Mouse (Mus musculus) cerebellum, postnatal 36 days (tissue): ENCODE results near the gene Chga.

Experiments used
- DNase-seq, 2 experiments: peaks; one replicate each; pipeline ENCODE4 v3.0.0; 2021 to 2022; ENCODE audit warnings: mixed read lengths in 2 of 2

Gene Chga

DNA sequence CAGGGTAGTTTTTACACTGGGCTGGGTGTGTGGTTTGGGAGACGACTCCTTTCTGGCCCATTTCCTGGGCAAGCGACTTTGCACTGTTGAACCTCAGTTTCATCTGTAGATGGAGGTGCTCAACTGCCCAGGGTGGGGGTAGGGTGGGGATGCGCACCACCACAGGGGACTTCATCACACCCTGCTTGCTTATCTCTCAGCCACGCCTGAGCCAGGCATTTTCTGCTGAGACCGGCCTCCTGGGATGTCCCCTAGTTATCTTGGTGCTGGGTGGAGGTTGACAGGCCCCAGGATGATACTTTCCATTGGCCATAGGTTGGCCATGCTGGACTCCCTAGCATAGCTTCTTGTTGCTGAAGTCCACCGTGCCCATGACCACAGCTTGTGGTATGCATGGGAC lies 10.3 kb downstream of the Chga start:
- DNase-seq, result no peak

DNA sequence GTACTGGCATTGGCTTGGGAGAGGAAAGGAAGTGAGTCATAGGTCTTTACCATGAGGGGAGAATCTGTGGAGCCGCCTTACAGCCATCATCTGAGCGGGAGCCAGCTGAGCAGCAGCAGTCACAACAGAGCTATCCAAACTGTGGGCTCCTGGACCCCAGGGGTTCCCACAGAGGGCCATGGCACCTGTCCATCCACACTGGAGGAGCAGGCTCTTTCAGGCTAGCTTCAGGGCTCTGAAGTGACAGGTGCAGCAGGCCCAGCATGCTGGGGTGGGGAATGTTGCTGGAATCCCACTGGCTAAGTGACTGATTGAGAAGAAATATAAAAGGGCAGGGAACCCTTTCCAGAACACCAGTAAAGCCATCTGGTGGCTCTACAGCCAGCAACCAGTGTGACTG lies 12.2 kb downstream of the Chga start:
- DNase-seq, result no peak

DNA sequence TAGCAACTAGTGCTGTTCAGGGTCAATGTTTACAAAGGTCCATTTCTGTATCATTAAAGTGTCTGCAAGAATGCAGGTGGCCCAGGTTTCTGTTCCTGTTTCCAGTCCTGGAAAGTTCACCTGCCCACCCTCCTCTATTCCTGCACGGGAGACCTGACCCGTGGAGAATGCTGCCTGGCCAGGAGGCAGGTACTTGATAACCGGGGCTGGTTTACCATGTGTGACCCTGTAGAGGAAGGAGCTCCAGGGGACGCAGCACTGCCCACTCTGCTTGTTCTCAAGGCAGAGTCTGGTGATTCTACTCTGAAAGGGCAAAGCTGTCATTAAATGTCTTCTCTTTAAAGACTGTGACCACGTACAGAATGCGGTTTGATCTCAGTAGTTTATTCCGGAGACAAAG lies 13.4 kb downstream of the Chga start:
- DNase-seq, result no peak

DNA sequence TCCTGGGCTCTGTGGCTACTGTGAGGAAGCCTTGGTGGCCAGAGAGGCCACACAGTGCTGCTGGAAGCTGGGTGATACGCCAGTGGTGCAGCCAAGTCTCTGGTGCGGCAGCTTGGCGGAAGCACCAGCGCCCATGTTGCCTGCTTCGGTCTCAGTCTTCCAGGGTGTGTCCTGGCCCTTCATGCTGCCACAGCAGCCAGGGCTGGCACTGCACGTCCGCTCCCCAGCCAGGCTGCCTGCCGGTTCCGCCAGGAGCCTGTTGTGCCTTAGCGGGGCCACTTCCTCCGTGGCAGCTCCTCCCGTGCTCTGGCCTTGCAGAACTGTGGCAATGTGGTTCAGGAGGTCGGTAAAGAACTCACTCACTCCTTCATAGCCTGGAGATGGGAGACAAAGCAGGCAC lies 15.3 kb downstream of the Chga start:
- DNase-seq, result peak; percentile 57

DNA sequence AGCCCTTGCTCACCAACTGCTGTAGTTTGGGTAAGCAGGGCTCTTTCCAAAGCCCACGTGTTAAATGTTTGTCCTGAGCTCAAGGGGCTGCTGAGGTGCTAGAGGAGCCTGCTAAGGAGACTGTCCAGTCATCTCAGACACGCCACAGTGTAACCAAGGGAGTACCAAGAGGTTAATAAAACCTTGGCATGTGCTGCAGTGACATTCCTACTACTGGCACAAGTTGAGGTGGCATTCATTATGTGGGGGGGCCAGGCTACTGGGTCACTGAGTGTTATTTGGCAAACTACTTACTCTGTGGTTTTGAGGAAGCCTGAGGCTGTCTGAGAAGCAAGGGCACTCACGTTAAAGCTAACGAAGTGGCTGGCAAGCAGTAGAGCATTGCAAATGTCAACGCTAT lies 16.0 kb downstream of the Chga start:
- DNase-seq, result no peak

DNA sequence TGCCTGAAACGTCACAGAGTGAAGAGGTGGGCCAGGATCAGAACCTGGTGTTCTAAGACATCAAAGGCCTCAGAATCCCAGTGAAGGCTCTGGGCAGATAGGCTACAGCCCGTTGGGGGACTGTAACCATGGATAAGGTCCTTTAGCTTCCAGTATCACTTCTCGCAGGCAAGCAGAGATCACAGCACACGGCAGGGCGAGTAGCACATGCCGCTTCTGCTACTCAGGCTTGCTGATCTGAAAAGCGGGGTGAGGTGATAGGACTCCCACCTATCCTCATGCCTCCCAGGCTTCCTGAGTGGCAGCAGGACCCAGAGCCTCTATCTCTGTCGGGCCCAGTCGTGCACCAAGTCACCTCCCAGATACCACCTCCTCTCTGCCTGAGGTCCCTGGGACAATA lies 16.9 kb downstream of the Chga start:
- DNase-seq, result no peak

DNA sequence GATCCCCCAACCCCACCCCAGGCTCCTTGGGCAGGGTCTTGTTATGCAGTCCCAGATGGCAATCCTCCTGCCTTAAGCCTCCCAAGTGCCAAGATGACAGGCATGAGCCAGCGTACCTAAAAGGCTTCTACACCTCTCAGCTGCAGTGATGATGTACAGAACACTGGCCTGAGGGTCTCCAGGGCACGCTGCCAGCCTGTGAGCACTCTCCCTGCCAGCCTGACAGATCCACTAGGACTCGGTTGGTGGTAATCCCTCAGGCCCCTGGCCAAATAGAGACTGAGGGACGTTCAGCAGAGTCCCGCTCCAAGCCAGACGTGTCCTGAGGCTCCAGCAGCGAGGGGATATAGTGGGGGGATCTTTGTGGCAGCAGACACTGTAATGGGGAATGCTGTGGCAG lies 18.3 kb downstream of the Chga start:
- DNase-seq, result no peak

DNA sequence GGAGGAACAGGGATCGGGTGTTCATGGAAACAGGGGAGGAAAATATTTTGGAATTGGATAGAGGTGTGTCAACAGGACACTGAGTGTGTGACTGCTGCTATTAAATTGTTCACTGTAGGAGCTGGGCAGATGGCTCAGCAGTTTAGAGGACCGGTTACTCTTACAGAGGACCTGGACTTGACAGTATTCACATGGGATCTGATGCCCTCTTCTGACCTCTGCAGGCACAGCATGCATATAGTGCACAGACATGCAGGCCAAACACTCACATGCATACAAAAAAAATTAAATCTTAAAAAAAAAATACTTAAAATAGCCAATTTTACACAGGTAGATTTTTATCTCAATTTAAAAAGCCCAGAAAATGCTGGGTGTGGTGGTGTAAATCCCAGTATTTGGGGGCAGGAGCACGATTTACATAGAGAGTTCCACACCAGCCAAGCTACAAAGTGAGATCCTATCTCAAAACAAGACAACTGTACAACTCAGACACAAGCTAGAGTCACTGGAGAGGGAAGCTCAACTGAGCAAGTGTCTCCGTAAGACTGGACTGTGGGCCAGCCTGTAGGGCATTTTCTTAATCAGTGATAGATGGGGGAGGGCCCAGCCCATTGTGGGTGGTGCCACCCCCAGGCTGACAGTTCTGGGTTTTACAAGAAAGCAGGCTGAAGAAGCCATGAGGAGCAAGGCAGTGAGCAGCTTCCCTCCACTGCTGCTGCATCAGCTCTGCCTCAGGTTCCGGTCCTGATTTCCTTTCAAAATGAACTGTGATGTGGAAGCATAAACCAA lies 21.0 kb downstream of the Chga start:
- no peak for DNase-seq

DNA sequence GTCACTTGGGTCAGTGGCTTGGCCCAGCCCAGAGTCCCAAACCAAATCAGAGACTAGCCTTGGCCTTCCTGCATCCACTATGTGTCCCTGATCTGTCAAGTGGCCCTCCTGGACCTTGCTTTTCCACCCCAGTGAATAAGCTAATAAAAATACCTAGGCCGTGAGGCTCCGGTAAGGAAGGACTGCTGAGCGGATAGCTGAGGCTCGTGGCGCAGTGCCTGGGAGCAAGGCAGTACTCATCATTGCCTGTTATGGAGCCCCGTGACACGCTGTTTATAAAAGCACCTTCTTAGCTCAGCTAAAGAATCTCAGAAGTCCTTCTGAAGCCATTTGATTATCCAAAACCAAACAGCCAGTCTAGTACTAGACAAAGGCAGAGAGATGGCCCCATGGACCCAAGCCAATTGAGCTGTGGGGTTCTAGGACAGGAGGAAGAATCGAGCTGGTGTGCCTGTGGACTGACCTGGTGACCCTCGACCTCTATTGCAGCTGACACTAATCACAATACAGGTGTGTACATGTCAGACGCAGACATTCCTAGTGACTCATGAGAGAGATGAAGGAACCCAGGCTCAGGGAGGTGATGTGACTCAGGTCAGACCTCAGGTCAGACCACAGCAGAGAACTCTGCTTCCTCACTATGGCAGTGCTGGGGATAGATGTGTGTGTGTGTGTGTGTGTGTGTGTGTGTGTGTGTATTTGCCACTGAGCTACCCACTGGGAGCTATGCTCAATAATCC lies 22.1 kb downstream of the Chga start:
- DNase-seq, result no peak

DNA sequence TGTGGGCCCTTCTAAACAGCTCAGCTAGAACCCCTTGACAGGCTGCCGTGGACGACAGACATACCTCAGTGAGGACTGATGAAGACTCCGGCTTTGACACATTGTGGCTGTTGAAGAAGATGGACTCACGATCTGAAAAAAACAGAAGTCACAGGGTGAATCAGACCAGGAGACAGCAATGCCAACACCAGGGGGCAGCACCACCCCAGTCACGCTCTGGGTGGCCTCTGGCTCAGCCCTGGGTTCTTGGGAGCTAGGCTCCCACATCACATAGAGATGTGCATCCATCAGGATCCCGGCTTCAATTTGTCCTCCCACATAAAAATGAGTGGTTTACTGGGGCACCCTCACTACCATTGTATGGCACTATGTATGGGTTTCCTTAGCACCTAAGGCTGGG lies 24.3 kb downstream of the Chga start:
- peak; percentile 89 to 91 for DNase-seq

DNA sequence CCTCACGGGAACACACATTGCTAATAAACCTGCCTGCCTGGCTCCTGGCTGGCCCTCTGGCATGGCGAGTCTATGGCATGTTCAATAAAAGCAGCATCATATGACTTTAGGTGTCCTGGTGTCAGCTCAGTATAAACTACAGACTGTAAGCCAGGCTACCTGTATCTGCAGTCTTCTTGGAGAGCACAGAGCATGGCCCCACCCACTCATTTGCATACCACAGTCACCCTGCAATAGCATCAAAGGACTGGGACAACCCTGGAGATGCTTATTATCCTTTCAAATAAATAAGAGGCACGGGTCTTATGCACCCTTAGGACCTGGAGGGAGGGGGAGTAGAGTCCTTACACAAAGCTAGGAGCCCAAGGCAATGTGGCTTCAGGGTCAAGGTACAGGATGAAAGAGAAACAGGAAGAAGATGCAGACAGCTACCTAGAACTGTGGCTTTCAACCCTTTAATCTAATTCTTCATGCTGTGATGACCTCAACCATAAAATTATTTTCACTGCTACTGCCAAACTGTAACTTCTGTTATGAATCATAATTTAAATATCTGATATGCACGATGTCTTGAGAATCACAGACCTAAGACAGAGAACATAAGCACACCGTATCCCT lies 26.9 kb downstream of the Chga start:
- no peak for DNase-seq

DNA sequence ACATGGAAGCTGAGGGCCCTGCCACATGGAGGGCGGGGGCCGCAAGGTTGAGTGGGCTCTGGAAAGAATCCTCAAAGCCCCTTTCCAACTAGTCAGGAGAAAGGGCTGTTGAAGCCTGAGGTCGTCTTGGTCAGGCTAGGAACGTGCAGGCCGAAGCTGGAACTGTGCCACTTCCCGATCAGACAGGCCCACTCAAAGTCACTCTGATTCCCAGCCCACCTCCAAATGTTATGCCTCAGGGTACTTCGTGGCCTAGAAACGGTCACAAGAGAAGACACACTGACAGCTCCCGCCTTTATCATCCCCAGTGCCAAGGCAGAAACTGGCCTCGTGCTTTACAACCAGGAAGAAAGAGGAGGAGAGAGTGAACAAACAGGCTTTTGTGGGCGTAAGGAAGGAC lies 27.7 kb downstream of the Chga start:
- no peak for DNase-seq

DNA sequence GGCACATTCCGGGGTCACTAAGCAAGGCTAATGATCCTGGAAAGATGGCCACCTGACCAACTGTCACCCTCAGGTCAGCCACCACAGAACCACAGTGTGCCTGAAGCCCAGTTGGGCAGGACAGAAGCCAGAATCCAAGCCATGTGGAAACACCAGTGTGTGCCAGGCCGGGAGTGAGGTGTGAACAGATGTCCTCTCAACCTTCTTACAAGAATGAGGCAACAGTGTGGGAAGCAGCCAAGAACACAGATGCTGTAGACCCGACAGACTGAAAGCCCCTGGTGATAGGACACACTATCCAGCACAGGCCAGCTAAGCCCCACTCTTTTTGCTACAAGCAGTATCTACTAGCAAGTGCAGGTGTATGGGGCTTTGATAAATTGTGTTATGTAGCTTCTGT lies 30.6 kb downstream of the Chga start:
- DNase-seq, result peak; percentile 49 to 50

DNA sequence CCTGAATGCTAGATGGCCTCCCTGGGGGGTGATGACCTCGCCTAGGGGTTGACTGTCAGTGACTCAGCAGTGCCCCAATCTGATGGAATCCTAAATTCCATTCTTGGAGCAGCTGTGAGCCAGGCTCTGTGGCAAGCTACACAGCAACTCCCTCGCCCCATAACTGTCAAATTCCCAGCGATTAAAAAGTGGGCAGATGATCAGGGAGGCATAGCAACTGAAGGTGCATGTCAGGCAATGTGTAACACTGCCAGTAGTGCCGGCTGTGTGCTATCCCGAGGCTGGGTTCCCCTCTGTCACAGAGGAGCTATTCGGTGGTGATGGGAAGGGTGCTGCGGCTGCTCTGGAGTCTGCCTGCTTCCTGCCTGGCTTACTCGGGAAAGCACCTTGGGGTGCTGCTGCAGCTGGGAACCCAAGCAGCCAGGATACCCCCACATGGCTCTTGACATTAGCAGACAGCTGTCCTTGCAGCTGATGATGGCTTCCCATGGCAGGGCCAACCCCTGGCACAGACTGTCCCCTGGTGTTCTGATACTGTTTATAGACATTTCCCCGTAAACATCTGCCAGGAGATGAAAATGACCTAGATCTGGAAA lies 31.6 kb downstream of the Chga start:
- no peak for DNase-seq

DNA sequence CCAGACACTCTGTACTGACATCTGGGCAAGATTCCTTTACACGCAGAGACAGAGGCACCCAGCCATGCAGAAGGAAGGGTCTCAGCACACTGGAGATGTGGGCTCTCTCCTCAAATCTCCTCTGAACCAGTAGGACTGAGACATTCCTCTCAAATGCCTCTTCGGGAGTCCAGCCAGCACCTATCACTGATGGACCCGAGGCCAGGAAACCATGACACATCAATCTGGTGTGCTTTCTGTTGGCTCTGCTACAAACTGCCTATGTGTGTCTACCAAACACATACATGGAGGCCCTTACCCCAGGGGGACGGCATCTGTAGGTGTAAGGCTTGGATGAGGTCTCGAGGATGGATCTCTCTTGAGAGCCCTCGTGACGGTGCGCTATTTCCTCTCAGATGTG lies 32.3 kb downstream of the Chga start:
- no peak for DNase-seq

DNA sequence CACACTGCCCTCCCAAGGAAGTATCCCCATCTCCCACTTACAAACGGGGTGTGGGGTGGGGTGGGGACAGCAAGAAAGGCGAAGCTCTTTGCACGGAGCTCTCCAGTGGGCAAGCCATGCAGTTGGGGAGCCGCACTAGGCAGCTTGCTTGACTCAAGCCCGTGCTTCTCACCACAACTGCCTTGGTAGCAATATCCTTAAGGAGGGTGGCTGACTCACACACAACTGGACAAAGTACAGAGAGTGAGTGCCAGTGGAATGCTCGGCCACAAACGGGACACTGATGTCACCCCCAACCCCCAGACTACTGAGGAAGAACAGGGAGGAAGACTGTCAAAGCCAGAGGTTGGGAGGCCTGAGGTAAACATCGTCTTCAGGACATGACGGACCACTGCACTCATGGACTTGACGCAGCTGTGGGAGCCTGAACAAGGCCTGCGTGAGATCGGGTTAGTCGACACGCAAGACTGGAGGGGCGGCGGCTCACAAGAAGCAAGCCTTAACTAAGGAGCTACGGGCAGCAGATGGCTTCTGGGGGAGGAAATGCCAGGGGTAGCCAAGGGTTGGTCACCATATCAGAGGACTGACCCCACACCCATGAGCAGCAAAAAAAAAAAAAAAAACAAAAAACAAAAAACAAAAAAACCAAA lies 36.1 kb downstream of the Chga start:
- no peak for DNase-seq

DNA sequence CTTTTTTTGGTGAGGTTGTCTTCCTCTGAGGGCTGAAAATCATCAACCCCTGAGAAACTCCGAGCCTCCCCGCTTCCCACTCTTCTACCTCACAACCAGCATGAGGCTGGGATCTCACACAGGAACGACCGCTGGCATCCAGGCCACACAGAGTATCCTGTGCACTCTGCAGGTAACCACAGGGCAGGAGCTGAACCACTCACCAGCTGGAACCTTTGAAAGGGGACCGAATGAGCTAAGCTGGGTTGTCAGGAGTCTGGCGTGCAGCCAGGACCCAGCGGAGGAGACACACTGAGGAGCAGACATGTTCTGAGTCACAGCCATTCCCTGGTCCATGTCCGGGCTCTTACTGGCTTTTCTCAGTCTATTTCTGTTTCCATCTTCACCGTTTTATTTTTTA lies 38.9 kb downstream of the Chga start:
- peak; percentile 81 to 84 for DNase-seq

DNA sequence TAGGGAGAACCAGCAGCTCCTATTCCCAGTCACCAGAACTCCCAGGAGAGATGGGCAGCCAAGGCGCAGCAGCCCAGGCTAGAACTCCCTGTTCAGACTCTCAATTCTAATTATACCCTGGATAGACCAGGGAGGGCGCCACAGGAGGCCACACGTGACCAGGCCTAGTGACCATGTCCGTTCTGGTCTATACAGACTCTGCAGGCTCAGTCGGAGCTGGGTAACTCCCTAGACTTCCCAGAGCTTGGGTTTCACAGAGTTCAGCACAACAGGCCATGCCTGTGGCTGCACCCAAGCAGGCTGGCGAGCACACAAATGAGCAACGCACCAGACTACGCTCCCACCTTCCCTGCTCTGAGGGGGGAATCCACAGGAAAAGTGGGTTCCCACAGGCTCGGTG lies 39.9 kb downstream of the Chga start:
- DNase-seq, result no peak

DNA sequence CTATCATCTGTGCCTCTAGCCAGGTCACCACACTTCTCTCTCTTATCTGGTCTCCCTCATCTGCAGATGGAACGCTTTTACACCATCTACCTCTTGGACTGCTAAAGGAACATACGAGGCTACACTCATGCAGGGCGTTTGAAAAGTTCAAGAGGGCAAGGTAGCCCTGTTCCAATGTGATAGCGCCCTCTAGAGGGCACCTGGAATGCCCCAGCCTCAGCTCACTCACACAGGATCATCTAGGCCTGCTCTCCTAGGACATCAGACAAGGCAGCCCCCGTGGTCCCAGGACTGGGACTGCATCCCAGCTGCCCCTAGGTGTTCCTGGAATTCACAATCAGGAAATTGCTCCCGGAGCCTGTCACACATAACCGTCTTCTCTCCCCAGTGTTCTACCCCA lies 41.6 kb downstream of the Chga start:
- DNase-seq, result no peak

DNA sequence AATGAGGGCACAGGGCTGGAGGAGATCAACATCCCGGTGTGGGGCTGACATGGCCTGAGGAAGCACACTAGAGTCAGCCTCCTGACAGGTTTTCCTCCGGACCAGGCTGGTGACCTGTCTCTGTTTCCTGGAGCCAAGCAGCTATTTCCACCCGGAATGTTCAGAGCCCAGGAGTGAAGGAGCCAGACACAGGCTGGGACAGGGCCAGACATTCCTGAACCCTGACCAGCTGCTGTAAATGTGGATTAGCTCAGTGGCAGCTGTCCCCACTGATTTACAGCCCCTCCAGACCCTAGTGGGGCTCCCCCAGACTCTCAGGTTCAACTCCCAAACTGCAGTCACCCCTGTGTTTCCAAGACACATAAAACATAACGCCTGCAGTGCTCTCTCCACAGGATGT lies 42.7 kb downstream of the Chga start:
- no peak for DNase-seq

DNA sequence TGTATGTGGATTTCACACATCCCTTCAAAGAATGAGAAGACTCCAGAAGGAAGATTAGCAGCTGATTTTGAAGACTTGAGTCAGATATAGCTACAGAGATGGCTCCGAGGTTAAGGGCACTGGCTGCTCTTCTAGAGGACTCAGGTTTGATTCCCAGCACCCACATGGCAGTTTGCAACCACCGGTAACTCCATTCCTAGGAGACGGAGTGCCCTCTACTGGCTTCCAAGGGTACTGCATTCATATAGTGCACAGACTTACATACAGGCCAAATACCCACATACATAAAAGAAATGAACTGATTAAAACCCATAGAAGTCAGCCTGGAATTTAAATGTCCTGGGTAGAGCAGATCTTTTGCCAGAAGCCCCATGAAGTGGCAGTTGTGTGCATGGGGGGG lies 43.8 kb downstream of the Chga start:
- DNase-seq, result no peak

DNA sequence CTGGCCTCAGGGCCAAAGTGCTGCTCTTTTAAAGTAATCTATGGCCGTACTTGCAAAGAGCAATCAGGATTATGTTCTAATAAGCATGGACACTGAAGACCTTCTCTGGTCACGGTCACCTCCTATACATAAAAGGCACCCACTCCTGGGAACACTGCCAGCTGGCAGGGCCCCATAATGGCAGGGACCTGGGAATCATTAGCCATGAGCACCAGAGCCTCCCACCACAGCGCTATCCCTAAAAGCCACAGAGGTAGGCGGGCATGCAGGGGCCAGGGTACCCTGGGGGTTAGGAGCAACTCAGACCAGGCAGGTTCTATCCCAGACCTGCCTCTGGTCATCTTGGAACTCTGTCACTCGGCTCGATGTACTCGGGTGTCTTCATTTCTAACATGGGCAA lies 45.0 kb downstream of the Chga start:
- peak; percentile 47 to 58 for DNase-seq

DNA sequence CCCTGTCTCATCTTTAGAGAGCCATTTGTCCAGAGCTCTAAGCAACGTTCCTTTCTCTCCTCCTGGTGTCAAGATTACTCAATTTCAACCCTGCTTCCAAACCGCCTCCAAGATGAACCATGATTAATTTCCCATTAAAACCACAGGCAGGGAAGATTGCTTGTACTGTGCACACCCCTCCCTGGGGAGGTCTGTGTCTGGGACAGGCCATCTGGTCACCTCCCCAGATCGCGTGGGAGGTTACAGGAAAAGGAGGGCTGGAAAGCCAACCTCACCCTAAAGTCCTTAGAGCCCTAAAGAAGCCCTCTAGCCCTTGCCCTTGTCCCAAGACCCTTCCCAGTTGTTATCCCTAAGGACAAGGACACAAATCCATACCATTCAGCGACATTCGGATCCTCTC lies 45.6 kb downstream of the Chga start:
- peak; percentile 47 to 53 for DNase-seq
